Mouse (Mus musculus) heart, postnatal 0 days (tissue): Measurements from ENCODE around the gene Ppp1r12a. TPM values are rescaled to one million over a fixed set of nuclear protein-coding genes. Genes with fewer than 3 reads are reported as not detected.

ENCODE experiments used
- ATAC-seq: fragments of 200-750 bp; cut with Nextera tagmentation; 2 replicates; pipeline ENCODE4 v1.8.0; 2017; ENCODE audit warnings: low read depth, moderate number of reproducible peaks, moderate library complexity; ENCODE audit not compliant: insufficient read depth
- DNase-seq: peaks from one replicate; pipeline ENCODE4 v3.0.0-alpha.2; 2016; ENCODE audit warnings: low spot score
- H3K27ac ChIP-seq: fragments of 300-500 bp; sonication (generic); 2 replicates; pipeline ENCODE4 v1.5.1; 2014; ENCODE audit warnings: low read depth, mild to moderate bottlenecking
- H3K27me3 ChIP-seq: fragments of 300-500 bp; sonication (generic); 2 replicates; pipeline ENCODE4 v1.6.1; 2014; ENCODE audit warnings: low read length, mixed read lengths; ENCODE audit not compliant: control insufficient read depth, insufficient read depth
- H3K36me3 ChIP-seq: fragments of 300-500 bp; sonication (generic); replicated peaks from 2 replicates; pipeline ENCODE4 v1.6.1; 2014; ENCODE audit warnings: low read length, mixed read lengths; ENCODE audit not compliant: control insufficient read depth, insufficient read depth
- H3K4me1 ChIP-seq: fragments of 300-500 bp; sonication (generic); 2 replicates; pipeline ENCODE4 v1.6.1; 2014; ENCODE audit warnings: antibody characterized with exemption; ENCODE audit not compliant: control insufficient read depth, insufficient read depth
- H3K4me2 ChIP-seq: fragments of 300-500 bp; sonication (generic); 2 replicates; pipeline ENCODE4 v1.6.1; 2014; ENCODE audit warnings: low read depth, mild to moderate bottlenecking, low read length, moderate library complexity
- H3K4me3 ChIP-seq: fragments of 300-500 bp; sonication (generic); 2 replicates; pipeline ENCODE4 v1.5.1; 2014; ENCODE audit warnings: low read depth, low read length
- H3K9ac ChIP-seq: fragments of 300-500 bp; sonication (generic); replicated peaks from 2 replicates; pipeline ENCODE4 v1.6.1; 2014; ENCODE audit warnings: low read depth, low read length, mixed read lengths
- H3K9me3 ChIP-seq: fragments of 300-500 bp; sonication (generic); replicated peaks from 2 replicates; pipeline ENCODE4 v1.6.1; 2016; ENCODE audit warnings: low read length; ENCODE audit not compliant: control insufficient read depth
- CTCF ChIP-seq: IDR thresholded peaks from 2 replicates; pipeline ENCODE4 v1.5.1; 2016; ENCODE audit warnings: antibody characterized with exemption, control low read depth, low read depth
- EP300 ChIP-seq: IDR thresholded peaks from 2 replicates; pipeline ENCODE4 v1.6.1; 2016; ENCODE audit warnings: antibody characterized with exemption, low read depth
- WGBS: fragments of 180-500 bp; shearing (Covaris S2); extraction: QIAGEN DNeasy Blood & Tissue Kit; methylation state at CpG from one replicate; pipeline ENCODE4 v1.1.7; 2014; 5-methylcytosine and 5-hydroxymethylcytosine counted together
- polyA plus RNA-seq: library from polyadenylated mRNA; unstranded; fragments of >200 nt; fragmentation: Nextera tagmentation; extraction: Ambion mirVana; gene quantifications from 2 replicates; pipeline ENCODE4 v1.2.1, GENCODE M21; 2015
- total RNA-seq: library from RNA; depleted of rRNA; stranded (reverse); fragments of >200 nt; gene quantifications from 2 replicates; pipeline ENCODE4 v1.2.3, GENCODE M21; 2014; ENCODE audit warnings: low replicate concordance

Gene Ppp1r12a
- total and polyA plus RNA-seq, 2 experiments from 2014 or later, result 78.1 to 87.8 TPM

DNA sequence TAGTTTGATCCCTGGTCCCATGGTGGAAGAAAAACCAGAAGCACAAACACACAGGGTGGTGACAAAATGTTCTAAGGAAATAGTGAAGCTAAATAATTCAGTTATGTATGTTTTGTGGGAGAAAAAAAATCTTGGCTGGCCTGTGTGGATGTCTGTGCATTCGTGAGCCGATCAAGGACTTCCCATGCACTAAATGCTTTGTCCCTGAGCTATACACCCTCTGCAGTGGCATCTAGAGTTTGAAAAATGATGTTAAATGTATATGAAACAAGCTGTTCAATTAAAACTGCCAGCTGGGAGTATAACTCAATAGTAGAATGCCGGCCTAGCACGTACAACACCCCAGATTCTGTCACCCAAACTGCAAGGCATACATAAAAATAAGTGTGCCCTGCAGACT lies 121.8 kb downstream of the Ppp1r12a start:
- no peak overlapping the region for H3K9ac ChIP-seq
- H3K27me3 ChIP-seq, result no peaks in the 10 kb centered on the region
- H3K4me2 ChIP-seq, result no peak overlapping the region
- H3K9me3 ChIP-seq, result no peaks in the 10 kb centered on the region
- H3K4me1 ChIP-seq, result no peaks in the 10 kb centered on the region
- no peak overlapping the region for H3K27ac ChIP-seq
- 91% methylated on average over 4 of the region's 4 CpGs for WGBS
- ATAC-seq (no peak), DNase-seq (no peak)
- TF ChIP-seq EP300, result no peak
- TF ChIP-seq CTCF, result no peak
- no peak overlapping the region for H3K4me3 ChIP-seq
- peaks cover 12% of the 10 kb centered on the region for H3K36me3 ChIP-seq

GRCm38 (mm10) chr10:108284445-108284844 lies 122.5 kb downstream of the Ppp1r12a start:
- Histone ChIP-seq H3K27ac (no peak overlapping the region), H3K9me3 (no peaks in the 10 kb centered on the region), H3K27me3 (no peaks in the 10 kb centered on the region), H3K4me1 (no peaks in the 10 kb centered on the region), H3K36me3 (peaks cover 12% of the 10 kb centered on the region), H3K9ac (no peak overlapping the region), H3K4me2 (no peak overlapping the region), H3K4me3 (no peak overlapping the region)
- ATAC-seq (no peak), DNase-seq (no peak)
- WGBS, result 89% methylated on average over 4 of the region's 4 CpGs
- TF ChIP-seq EP300 (no peak), CTCF (no peak)

DNA sequence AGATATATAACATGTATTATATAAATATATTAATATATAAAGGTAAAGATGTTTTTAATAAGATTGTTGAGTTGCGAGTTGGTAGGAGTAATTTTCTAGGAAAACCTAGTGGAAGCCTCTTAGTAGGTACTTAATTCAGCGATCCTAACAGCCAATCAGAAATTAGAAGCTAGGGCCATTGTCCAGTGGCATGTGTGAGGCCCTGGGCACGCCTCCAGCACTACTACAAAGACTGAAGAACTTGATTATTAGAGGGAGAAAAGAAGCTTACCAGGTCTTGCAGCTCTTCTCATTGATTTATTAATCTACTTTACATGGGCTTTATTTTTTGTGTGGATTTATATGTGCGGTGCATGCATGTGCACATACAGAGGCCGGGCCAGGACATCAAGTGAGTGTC lies 123.0 kb downstream of the Ppp1r12a start:
- Histone ChIP-seq H3K9me3 (no peaks in the 10 kb centered on the region), H3K4me2 (no peak overlapping the region), H3K36me3 (peaks cover 8% of the 10 kb centered on the region), H3K4me3 (no peak overlapping the region), H3K27ac (no peak overlapping the region), H3K9ac (no peak overlapping the region), H3K27me3 (no peaks in the 10 kb centered on the region), H3K4me1 (no peaks in the 10 kb centered on the region)
- WGBS, result 91% methylated on average over 5 of the region's 5 CpGs
- TF ChIP-seq CTCF (no peak), EP300 (no peak)
- DNase-seq (no peak), ATAC-seq (peak; percentile 21; the same call in 1 of the 2 replicates)

DNA sequence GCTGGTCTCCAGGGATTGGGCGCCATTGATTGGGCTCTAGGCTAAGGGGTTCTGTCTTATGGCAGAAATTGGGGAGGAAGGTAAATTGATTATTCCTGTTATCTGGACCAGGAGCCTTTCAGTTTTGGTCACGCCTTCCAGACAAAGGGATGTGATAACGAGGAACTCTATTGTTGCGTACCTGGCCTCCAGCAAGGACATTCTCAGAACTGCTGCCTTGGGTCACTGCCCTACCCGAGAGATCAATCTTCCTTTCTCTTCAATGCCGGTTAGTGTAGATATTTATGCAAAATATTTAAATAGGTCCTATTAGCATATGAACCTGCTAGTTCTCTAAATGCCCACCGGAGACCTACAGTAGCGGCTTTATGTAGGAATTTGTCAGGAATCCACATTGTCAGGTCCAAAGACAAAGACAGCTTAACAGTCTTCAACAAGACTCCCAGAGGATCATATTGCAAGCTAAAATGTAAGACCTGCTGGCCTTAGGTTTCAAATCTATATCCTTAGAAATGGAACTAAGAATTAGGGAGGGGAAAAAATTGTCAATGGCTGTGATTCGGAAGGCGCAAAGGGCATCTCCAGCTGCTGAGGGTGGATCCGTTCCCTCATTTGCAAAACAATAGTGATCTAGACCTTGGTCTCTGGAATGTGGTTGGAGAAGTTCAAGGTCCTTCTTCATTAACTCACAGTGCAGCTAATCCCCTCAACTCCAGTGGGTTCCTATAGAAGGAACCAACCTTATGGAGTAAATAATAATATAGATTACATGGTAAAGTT lies 124.9 kb downstream of the Ppp1r12a start:
- Histone ChIP-seq H3K9me3 (no peaks in the 10 kb centered on the region), H3K27ac (no peak overlapping the region), H3K4me3 (no peak overlapping the region), H3K36me3 (no peaks in the 10 kb centered on the region; the same call in none of the 2 replicates), H3K9ac (no peak overlapping the region), H3K27me3 (no peaks in the 10 kb centered on the region), H3K4me1 (no peaks in the 10 kb centered on the region), H3K4me2 (no peak overlapping the region)
- 77% methylated on average over 11 of the region's 11 CpGs for WGBS
- ATAC-seq (no peak), DNase-seq (no peak)
- TF ChIP-seq CTCF (no peak), EP300 (no peak)

- 54% methylated on average over 4 of the region's 4 CpGs for WGBS
- Histone ChIP-seq H3K9ac (no peak overlapping the region), H3K27ac (no peak overlapping the region), H3K4me2 (no peak overlapping the region), H3K36me3 (no peaks in the 10 kb centered on the region; the same call in none of the 2 replicates), H3K4me3 (no peak overlapping the region), H3K4me1 (no peaks in the 10 kb centered on the region), H3K9me3 (no peaks in the 10 kb centered on the region), H3K27me3 (no peaks in the 10 kb centered on the region)
- TF ChIP-seq EP300, result no peak
- TF ChIP-seq CTCF, result no peak
- DNase-seq (no peak), ATAC-seq (no peak)
These were observed 125.4 kb downstream of the Ppp1r12a start for GRCm38 (mm10) chr10:108287438-108287801.

GRCm38 (mm10) chr10:108290046-108290445 lies 128.1 kb downstream of the Ppp1r12a start:
- H3K4me2 ChIP-seq, result no peak overlapping the region
- no peaks in the 10 kb centered on the region for H3K36me3 ChIP-seq
- DNase-seq, result no peak

More at GRCm38 (mm10) chr10:108290046-108290445, 128.1 kb downstream of the Ppp1r12a start:
- Histone ChIP-seq H3K27me3 (no peaks in the 10 kb centered on the region), H3K4me1 (no peaks in the 10 kb centered on the region), H3K9me3 (no peaks in the 10 kb centered on the region), H3K4me3 (no peak overlapping the region), H3K9ac (no peak overlapping the region), H3K27ac (no peak overlapping the region)
- no peak for ATAC-seq
- 93% methylated on average over 13 of the region's 13 CpGs for WGBS
- TF ChIP-seq EP300 (no peak), CTCF (no peak)
